Mouse (Mus musculus) embryonic fibroblast, embryonic 13.5 days (primary cell): ENCODE measurements at regions not wholly inside any gene's neighbourhood (a gene's known extent, or its start where the extent isn't known, plus 50 kb on each side); places are given as distances from the start of the nearest gene placed in this dataset.
"Not testable (repeated sequence)": the region's sequence is repeated elsewhere in the genome, so short reads cannot be mapped to it uniquely, and the experiment has no call there.

Experiments used
- H3K27ac ChIP-seq: 2 replicates; pipeline ENCODE4 v1.5.1; 2012; ENCODE audit warnings: low read length, control low read depth, inconsistent platforms; ENCODE audit not compliant: insufficient read depth
- H3K4me1 ChIP-seq: 2 replicates; pipeline ENCODE4 v1.6.1; 2011; ENCODE audit warnings: low read length; ENCODE audit not compliant: control insufficient read depth, insufficient read depth
- H3K4me3 ChIP-seq: 2 replicates; pipeline ENCODE4 v1.5.1; 2011; ENCODE audit warnings: mild to moderate bottlenecking, control low read depth, low read length; ENCODE audit not compliant: insufficient read depth
- CTCF ChIP-seq: IDR thresholded peaks from 2 replicates; pipeline ENCODE4 v1.5.1; 2011; ENCODE audit warnings: mild to moderate bottlenecking, control low read depth, low read length, moderate library complexity, borderline replicate concordance; ENCODE audit not compliant: insufficient read depth
- POLR2A ChIP-seq: IDR thresholded peaks from 2 replicates; pipeline ENCODE4 v1.6.1; 2011; ENCODE audit warnings: low read depth, mild to moderate bottlenecking, control low read depth, low read length, moderate library complexity

GRCm38 (mm10) chr16:9016040-9016761 is 186.3 kb downstream of the 1810013L24Rik start:
- Histone ChIP-seq H3K4me1 (no peaks in the 10 kb centered on the region), H3K4me3 (no peak overlapping the region), H3K27ac (no peak overlapping the region)
- TF ChIP-seq POLR2A (no peak), CTCF (no peak)

- Histone ChIP-seq H3K27ac (no peak overlapping the region), H3K4me1 (no peaks in the 10 kb centered on the region), H3K4me3 (no peak overlapping the region)
- TF ChIP-seq POLR2A (no peak), CTCF (no peak)
These were observed 186.8 kb downstream of the 1810013L24Rik start for GRCm38 (mm10) chr16:9016762-9017086.

GRCm38 (mm10) chr16:9030717-9031116 is 200.8 kb downstream of the 1810013L24Rik start:
- Histone ChIP-seq H3K27ac (no peak overlapping the region), H3K4me1 (no peaks in the 10 kb centered on the region), H3K4me3 (no peak overlapping the region)
- TF ChIP-seq CTCF (no peak), POLR2A (no peak)

GRCm38 (mm10) chr16:9043271-9043670 is 213.4 kb downstream of the 1810013L24Rik start:
- Histone ChIP-seq H3K4me1 (no peaks in the 10 kb centered on the region), H3K27ac (no peak overlapping the region), H3K4me3 (no peak overlapping the region)
- TF ChIP-seq POLR2A = no peak
- TF ChIP-seq CTCF = no peak

GRCm38 (mm10) chr16:9046864-9047263 is 217.0 kb downstream of the 1810013L24Rik start:
- TF ChIP-seq POLR2A (no peak), CTCF (no peak)
- H3K27ac ChIP-seq = no peak overlapping the region
- no peaks in the 10 kb centered on the region for H3K4me1 ChIP-seq
- H3K4me3 ChIP-seq = no peak overlapping the region

GRCm38 (mm10) chr16:9054415-9054814 is 224.5 kb downstream of the 1810013L24Rik start:
- TF ChIP-seq POLR2A (no peak), CTCF (no peak)
- H3K27ac ChIP-seq = no peak overlapping the region
- no peak overlapping the region for H3K4me3 ChIP-seq
- H3K4me1 ChIP-seq = no peaks in the 10 kb centered on the region

GRCm38 (mm10) chr16:9056430-9056829 is 226.5 kb downstream of the 1810013L24Rik start:
- Histone ChIP-seq H3K4me3 (no peak overlapping the region), H3K27ac (no peak overlapping the region)
- TF ChIP-seq CTCF (no peak), POLR2A (no peak)

GRCm38 (mm10) chr16:9071526-9071925 is 241.6 kb downstream of the 1810013L24Rik start:
- Histone ChIP-seq H3K4me3 (no peak overlapping the region), H3K27ac (no peak overlapping the region), H3K4me1 (no peaks in the 10 kb centered on the region)
- no peak for TF ChIP-seq CTCF
- no peak for TF ChIP-seq POLR2A

More at GRCm38 (mm10) chr16:9056430-9056829, 226.5 kb downstream of the 1810013L24Rik start:
- no peaks in the 10 kb centered on the region for H3K4me1 ChIP-seq

GRCm38 (mm10) chr16:9071956-9072355 is 242.1 kb downstream of the 1810013L24Rik start:
- not testable (repeated sequence) for H3K4me1 ChIP-seq, H3K4me3 ChIP-seq, H3K27ac ChIP-seq

- no peak for TF ChIP-seq CTCF
- no peak for TF ChIP-seq POLR2A
- Histone ChIP-seq H3K4me3 (no peak overlapping the region), H3K4me1 (no peaks in the 10 kb centered on the region), H3K27ac (no peak overlapping the region)
These were observed 244.4 kb downstream of the 1810013L24Rik start for GRCm38 (mm10) chr16:9074295-9074694.
